Mouse (Mus musculus) erythroblast, embryonic 14.5 days (primary cell): Measurements from ENCODE around the gene Nox3.

Experiments
- GATA1 ChIP-seq: IDR thresholded peaks from 2 replicates; pipeline ENCODE4 v1.6.1; 2012; ENCODE audit warnings: low read length, inconsistent platforms, mixed read lengths
- TAL1 ChIP-seq: IDR thresholded peaks from 3 replicates; pipeline ENCODE4 v1.6.1; 2012; ENCODE audit warnings: low read length, inconsistent platforms, mixed read lengths

- TF ChIP-seq TAL1 (no peak), GATA1 (no peak)
Measured at GRCm38 (mm10) chr17:3632501-3632900, 63.6 kb downstream of the Nox3 start.
